Mouse (Mus musculus): ENCODE measurements around the gene Mtch1. TPM values are rescaled to one million over a fixed set of nuclear protein-coding genes. Genes with fewer than 3 reads are reported as not detected.

Gene Mtch1
- total RNA-seq, 1 experiment: 217 TPM

DNA sequence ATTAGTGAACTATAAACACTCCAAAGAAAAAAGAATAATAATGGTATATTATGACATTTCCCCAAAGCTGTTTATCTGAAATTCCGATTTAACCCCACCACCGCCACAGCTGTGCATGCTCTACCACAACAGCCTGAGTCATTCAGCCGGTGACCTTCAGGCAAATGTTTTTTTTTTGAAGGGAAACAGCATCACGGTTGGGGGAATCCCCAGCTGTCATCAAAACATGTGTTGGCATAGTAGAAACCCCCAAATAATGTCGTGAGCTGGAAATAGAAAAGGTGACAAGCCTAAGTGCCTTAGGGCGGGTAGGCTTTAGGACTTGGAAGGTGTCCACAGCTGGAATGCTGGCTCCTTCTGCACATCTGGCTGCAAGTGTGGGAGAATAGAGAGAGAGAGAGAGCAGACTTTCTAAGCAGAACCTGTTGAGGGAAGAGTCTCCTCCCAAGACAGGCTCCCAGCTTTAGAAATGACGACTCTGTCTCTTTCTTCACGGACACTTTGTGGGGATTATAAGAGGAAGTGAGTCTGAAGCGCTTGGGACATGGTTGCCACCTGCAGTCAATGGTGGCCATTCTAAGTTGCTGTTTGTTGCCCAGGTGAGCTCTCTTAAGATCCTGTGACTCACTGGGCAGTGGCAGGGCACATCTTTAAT is 46.5 kb upstream of the Mtch1 start:
- Histone ChIP-seq H3K27ac (ENCODE audit: insufficient read depth, low read depth, low read length, poor library complexity, severe bottlenecking) (no peak overlapping the region), H3K9me3 (ENCODE audit: control insufficient read depth, insufficient read depth, low read depth, low read length) (no peaks in the 10 kb centered on the region), H3K36me3 (ENCODE audit: control insufficient read depth, insufficient read depth, low read length, poor library complexity, severe bottlenecking) (no peaks in the 10 kb centered on the region), H3K4me3 (ENCODE audit: insufficient read depth in 1 of 2, low read depth in 1 of 2, low read length in 2 of 2, poor library complexity in 1 of 2, severe bottlenecking in 1 of 2) (no peak overlapping the region), H3K9ac (ENCODE audit: insufficient read depth, low read depth, low read length, poor library complexity, severe bottlenecking) (no peak overlapping the region), H3K4me1 (ENCODE audit: control insufficient read depth in 2 of 2, insufficient read depth in 2 of 2, low read length in 2 of 2, poor library complexity in 1 of 2) (peaks cover 6 to 24% of the 10 kb centered on the region in 2 experiments)
- in situ Hi-C loops (cut with MboI; ENCODE audit: low sequenced_read_pairs in 2 of 2, unreplicated experiment in 2 of 2): no loop called here
- no peak for TF ChIP-seq CHD2 (IDR thresholded peaks at IDR 0.05; ENCODE audit: low read depth, low read length)
- no peak for DNase-seq (ENCODE audit: low read depth, low spot score)

DNA sequence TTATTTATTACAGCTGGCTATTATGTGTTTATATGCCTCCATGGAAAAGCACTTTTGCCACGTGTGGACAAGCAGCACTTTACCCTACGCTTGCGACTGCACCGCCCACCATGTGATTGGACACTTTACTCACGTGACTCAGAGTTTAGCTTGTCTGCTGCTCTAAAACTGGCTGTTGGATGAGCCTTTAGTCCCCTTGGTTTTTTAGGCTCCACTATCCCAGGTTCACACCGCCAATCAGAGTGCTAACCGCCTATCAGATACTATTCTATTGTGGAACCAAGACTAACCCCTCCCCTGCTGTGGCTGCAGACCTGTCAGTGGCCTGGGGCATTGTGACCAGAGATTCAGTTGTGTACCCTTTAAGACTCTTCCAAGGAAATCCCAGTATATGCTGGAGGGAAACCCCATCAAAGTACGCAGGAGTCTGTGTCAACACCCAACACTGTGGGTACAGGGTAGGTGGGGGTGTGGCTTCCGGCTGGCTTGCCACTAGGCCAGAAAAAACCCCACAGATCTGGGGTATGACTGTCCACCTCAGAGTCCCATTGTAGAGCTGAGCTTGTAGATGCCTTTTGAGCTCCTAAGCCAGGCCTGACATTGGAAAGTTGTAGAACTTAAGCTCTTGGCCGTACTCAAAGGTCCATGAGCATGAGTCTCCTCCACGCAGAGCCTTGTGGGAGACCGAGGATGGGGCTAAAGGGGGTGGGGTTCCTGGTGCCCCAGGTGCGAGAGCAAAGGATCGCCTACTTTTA is 45.8 kb upstream of the Mtch1 start:
- H3K36me3 ChIP-seq (ENCODE audit: control insufficient read depth, insufficient read depth, low read length, poor library complexity, severe bottlenecking): no peaks in the 10 kb centered on the region
- no peak overlapping the region for H3K4me3 ChIP-seq (ENCODE audit: insufficient read depth in 1 of 2, low read depth in 1 of 2, low read length in 2 of 2, poor library complexity in 1 of 2, severe bottlenecking in 1 of 2)
- no peak for TF ChIP-seq HCFC1 (IDR thresholded peaks at IDR 0.05; ENCODE audit: borderline replicate concordance, insufficient read depth, low read length)
- TF ChIP-seq ZNF384 (IDR thresholded peaks at IDR 0.05; ENCODE audit: low read depth, low read length): no peak
- no peak for TF ChIP-seq CHD2 (IDR thresholded peaks at IDR 0.05; ENCODE audit: low read depth, low read length)
- no peak for TF ChIP-seq MAFK (IDR thresholded peaks at IDR 0.05; ENCODE audit: insufficient read depth, low read depth, low read length)
- no peak for TF ChIP-seq ZC3H11A (IDR thresholded peaks at IDR 0.05; ENCODE audit: borderline replicate concordance, low read depth, low read length)
- H3K4me1 ChIP-seq (ENCODE audit: control insufficient read depth in 2 of 2, insufficient read depth in 2 of 2, low read length in 2 of 2, poor library complexity in 1 of 2): peaks cover 5 to 21% of the 10 kb centered on the region in 2 experiments
- no peak overlapping the region for H3K27ac ChIP-seq (ENCODE audit: insufficient read depth, low read depth, low read length, poor library complexity, severe bottlenecking)
- in situ Hi-C loops (cut with MboI; ENCODE audit: low sequenced_read_pairs in 2 of 2, unreplicated experiment in 2 of 2): no loop called here
- no peak overlapping the region; the same call in 1 of the 2 replicates for H3K9ac ChIP-seq (ENCODE audit: insufficient read depth, low read depth, low read length, poor library complexity, severe bottlenecking)
- no peak for DNase-seq (ENCODE audit: low read depth, low spot score)
- no peaks in the 10 kb centered on the region for H3K9me3 ChIP-seq (ENCODE audit: control insufficient read depth, insufficient read depth, low read depth, low read length)

DNA sequence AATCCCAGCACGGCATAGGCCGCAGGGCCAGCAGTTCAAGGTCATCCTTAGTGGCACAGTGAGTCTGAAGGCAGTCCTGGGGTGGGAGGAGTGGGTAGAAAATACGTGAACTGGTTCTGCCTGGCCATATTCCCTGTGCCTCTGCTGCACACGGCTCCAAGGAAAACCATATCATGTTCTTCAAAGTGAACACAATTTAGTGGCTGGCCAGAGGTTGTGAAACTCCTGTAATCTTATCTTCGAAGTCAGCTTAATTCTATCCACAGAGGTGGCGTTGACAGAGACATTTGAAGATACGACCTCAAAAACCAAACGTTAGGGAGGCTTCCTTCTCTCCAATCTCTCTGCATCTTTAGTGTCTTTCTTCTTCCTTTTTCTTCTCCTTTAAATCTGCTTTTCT is 43.5 kb upstream of the Mtch1 start:
- peaks cover 4 to 16% of the 10 kb centered on the region in 2 experiments; a peak in 3 of 4 replicates for H3K4me1 ChIP-seq (ENCODE audit: control insufficient read depth in 2 of 2, insufficient read depth in 2 of 2, low read length in 2 of 2, poor library complexity in 1 of 2)
- no peak overlapping the region for H3K4me3 ChIP-seq (ENCODE audit: insufficient read depth in 1 of 2, low read depth in 1 of 2, low read length in 2 of 2, poor library complexity in 1 of 2, severe bottlenecking in 1 of 2)
- no peak overlapping the region for H3K9ac ChIP-seq (ENCODE audit: insufficient read depth, low read depth, low read length, poor library complexity, severe bottlenecking)
- H3K9me3 ChIP-seq (ENCODE audit: control insufficient read depth, insufficient read depth, low read depth, low read length): no peaks in the 10 kb centered on the region
- H3K36me3 ChIP-seq (ENCODE audit: control insufficient read depth, insufficient read depth, low read length, poor library complexity, severe bottlenecking): no peaks in the 10 kb centered on the region
- no peak for DNase-seq (ENCODE audit: low read depth, low spot score)
- in situ Hi-C loops (cut with MboI; ENCODE audit: low sequenced_read_pairs in 2 of 2, unreplicated experiment in 2 of 2): no loop called here
- no peak overlapping the region for H3K27ac ChIP-seq (ENCODE audit: insufficient read depth, low read depth, low read length, poor library complexity, severe bottlenecking)
- TF ChIP-seq ZC3H11A (IDR thresholded peaks at IDR 0.05; ENCODE audit: borderline replicate concordance, low read depth, low read length): no peak
- no peak for TF ChIP-seq CHD2 (IDR thresholded peaks at IDR 0.05; ENCODE audit: low read depth, low read length)
- TF ChIP-seq ZNF384 (IDR thresholded peaks at IDR 0.05; ENCODE audit: low read depth, low read length): no peak
- no peak for TF ChIP-seq HCFC1 (IDR thresholded peaks at IDR 0.05; ENCODE audit: borderline replicate concordance, insufficient read depth, low read length)
- TF ChIP-seq MAFK (IDR thresholded peaks at IDR 0.05; ENCODE audit: insufficient read depth, low read depth, low read length): no peak

GRCm38 (mm10) chr17:29388978-29389377 is 41.2 kb upstream of the Mtch1 start:
- peaks cover 5 to 23% of the 10 kb centered on the region in 2 experiments for H3K4me1 ChIP-seq (ENCODE audit: control insufficient read depth in 2 of 2, insufficient read depth in 2 of 2, low read length in 2 of 2, poor library complexity in 1 of 2)
- no peak overlapping the region for H3K27ac ChIP-seq (ENCODE audit: insufficient read depth, low read depth, low read length, poor library complexity, severe bottlenecking)
- H3K4me3 ChIP-seq (ENCODE audit: insufficient read depth in 1 of 2, low read depth in 1 of 2, low read length in 2 of 2, poor library complexity in 1 of 2, severe bottlenecking in 1 of 2): no peak overlapping the region
- no peak for TF ChIP-seq HCFC1 (IDR thresholded peaks at IDR 0.05; ENCODE audit: borderline replicate concordance, insufficient read depth, low read length)
- no peak for TF ChIP-seq ZNF384 (IDR thresholded peaks at IDR 0.05; ENCODE audit: low read depth, low read length)
- TF ChIP-seq CHD2 (IDR thresholded peaks at IDR 0.05; ENCODE audit: low read depth, low read length): no peak
- no peak for TF ChIP-seq ZC3H11A (IDR thresholded peaks at IDR 0.05; ENCODE audit: borderline replicate concordance, low read depth, low read length)
- no peak for TF ChIP-seq MAFK (IDR thresholded peaks at IDR 0.05; ENCODE audit: insufficient read depth, low read depth, low read length)
- H3K9ac ChIP-seq (ENCODE audit: insufficient read depth, low read depth, low read length, poor library complexity, severe bottlenecking): no peak overlapping the region
- in situ Hi-C loops (cut with MboI; ENCODE audit: low sequenced_read_pairs in 2 of 2, unreplicated experiment in 2 of 2): no loop called here
- no peaks in the 10 kb centered on the region for H3K9me3 ChIP-seq (ENCODE audit: control insufficient read depth, insufficient read depth, low read depth, low read length)
- no peak for DNase-seq (ENCODE audit: low read depth, low spot score)
- no peaks in the 10 kb centered on the region for H3K36me3 ChIP-seq (ENCODE audit: control insufficient read depth, insufficient read depth, low read length, poor library complexity, severe bottlenecking)
